Mouse (Mus musculus) cerebellum, postnatal 36 days (tissue): Measurements from ENCODE around the gene Rwdd3.

Experiments
- DNase-seq, 2 experiments: peaks; one replicate each; pipeline ENCODE4 v3.0.0; 2021 to 2022; ENCODE audit warnings: mixed read lengths in 2 of 2

The Rwdd3 gene

DNA sequence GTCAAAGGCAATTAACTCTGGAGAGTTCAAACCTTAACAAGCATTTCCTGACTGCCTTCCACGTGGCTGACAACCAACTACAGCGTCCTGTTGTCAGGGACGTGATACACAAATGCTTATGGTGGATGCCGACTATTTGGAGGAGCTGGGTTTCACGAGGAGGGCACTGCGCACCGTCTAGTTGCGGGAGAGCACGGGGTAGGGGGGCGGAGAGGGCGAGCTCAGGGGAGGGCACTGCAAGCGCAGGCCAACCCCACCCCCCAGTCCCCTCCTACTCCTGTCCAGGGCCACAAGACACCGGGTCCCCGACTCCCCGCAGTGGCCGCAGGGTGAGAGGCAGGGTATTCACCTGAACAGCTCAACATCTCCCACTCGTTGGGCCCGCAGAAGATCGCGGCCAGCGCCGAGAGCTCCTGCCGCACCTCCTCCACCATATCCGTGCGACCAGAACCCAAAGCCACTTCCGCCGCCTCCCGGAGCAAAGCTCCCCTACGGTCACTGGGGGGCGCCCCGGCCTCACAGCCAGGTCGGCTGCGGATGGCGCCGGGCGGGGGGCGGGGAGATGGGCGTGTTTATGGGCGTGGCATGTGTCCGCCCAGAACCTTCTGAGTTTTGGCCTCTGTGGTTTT lies at the start of gene Rwdd3:
Gene Rwdd3 (minus strand): TSS at position 453 of the 629 bp plus-strand sequence.
- DNase-seq, result peak; percentile 90 to 91

DNA sequence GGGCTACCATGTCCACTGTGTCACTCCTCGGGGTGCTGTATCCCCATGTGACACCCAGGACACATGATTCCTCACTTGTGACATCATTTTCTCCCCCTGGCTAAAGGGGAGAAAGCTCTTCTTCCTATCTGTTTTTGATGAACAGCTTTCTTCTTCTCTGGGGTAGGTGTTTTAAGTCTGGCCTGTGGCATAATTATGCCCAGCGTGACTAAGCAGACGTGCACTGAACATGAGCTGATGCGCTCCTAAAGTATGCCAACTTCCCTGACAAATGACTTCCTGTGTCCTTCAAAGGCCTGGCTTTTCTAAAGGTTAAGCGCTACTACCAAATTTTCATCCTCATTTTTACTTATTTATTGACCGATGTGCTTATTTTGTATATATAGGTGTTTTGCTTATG lies 45.5 kb upstream of the Rwdd3 start:
- DNase-seq, result no peak

DNA sequence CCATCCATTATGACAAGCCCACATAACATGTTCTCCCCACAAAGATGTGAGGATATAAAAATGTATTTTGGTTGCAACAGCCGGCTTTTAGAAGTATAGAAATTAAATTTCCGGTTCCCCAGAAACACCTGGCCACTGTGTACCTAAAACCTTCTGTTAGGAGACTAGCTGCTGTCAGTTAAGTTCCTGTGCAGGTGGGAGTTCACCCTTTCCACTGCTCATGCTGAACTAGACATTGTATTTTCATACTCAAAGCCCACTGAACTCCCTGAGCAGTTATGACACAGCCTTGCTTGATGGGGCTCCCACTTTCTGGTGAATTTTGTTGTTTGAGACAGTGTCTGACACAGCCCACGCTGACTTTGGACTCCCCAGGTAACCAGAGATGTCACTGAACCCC lies 42.0 kb upstream of the Rwdd3 start:
- no peak for DNase-seq

DNA sequence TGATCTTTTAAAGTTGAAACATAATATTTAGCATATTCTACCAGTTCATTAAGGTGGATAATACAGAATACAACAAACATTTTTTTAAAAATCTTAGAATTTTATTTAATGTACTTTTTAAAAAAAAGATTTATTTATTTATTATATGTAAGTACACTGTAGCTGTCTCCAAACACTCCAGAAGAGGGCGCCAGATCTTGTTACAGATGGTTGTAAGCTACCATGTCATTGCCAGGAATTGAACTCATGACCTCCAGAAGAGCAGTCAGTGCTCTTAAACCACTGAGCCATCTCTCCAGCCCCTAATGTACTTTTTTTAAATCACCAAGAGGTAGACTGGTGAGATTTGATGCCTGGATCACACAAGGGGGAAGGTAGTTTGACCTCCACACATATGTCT lies 40.7 kb upstream of the Rwdd3 start:
- DNase-seq, result peak in 1 of 2 experiments; percentile 24

DNA sequence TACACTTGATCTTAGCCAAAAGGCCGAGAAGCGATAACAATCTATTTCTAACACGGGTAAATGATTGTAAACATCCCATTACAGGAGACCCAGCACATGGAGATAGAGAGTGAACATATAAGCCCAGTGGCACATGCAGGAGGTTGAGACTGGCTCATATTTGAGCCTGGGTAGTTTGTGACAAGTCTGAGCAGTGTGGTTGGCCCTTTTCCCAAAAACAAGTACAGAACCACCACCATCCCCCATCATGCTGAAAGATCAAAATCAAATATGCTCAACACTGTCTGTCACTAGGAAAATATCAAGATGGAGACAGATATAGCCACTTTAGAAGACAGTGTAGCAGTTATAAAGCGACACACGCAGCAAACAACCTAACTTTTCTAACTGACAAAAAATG lies 37.5 kb upstream of the Rwdd3 start:
- DNase-seq, result no peak

DNA sequence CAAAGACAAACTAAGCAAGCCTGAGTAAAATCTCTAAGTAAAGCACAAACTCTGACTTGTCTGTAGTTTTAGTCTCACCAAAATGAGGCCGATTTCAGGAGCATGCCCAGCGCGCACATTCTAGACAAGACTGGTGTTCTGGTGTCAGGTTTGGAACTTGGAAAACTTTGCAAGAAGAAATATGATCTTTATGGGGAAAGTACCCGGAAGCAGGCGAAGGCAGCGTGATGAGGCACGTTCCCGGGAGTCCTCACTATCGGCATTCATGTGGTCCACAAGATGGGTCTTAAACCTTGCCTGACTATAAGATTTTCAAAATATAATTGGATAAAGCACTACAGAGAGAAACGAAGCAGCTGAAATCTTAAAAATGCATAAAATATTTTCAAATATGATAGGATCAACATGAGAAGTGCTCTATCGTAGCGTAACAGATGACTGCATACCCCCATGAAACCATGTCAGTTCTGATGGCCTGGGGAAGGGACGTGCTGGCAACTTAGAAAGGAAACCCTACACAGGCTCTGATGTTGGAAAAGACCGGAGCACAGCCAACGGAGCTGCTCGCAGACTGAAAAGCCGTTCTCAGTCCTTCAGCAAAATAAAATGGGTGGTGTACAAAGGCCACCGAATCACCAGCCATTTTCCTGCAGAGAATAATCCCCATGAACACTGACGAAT lies 34.8 kb upstream of the Rwdd3 start:
- DNase-seq, result no peak

- DNase-seq, result no peak
These were observed 31.1 kb upstream of the Rwdd3 start for GRCm38 (mm10) chr3:121202638-121203037.

- no peak for DNase-seq
These were observed 29.7 kb upstream of the Rwdd3 start for GRCm38 (mm10) chr3:121201012-121201747.

DNA sequence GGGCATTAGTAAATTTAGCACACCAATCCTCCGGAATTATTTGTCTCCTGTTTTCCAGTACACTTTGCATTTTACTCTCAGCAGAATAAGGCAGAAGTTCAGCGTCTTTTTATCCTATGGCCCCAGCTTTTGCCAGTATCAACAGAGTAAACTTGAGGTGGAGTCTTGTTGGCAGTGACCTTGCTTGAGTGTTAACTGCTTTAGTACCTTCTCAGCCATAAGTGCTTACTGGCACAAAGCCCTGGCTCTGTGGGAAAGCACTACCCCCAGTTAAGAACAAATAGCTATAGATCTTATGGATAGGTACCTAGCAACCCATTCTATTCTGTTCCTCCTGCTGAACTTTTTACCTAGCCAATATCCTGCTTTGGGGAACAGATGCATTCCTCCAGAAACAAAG lies 17.7 kb upstream of the Rwdd3 start:
- no peak for DNase-seq

DNA sequence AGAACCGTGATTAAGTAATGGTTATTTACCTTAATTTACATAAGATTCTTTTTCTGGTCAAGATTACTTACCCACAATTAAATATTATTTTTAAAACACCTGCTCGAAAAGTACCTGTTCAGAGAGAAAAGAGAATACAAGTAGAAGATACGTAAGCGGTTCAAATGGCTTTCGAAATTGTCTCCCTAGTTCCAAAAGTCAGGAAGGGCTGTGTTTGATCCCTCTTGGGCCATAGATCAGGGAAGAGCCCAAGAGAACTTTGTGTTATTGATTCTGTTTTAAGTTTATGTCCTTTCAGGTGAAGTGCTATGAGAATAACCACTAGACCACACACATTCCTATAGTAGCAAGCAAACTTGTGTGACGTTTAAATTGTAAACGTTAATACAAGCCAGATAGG lies 16.0 kb upstream of the Rwdd3 start:
- DNase-seq, result no peak

- DNase-seq, result no peak
These were observed 15.4 kb upstream of the Rwdd3 start for GRCm38 (mm10) chr3:121186925-121187324.

DNA sequence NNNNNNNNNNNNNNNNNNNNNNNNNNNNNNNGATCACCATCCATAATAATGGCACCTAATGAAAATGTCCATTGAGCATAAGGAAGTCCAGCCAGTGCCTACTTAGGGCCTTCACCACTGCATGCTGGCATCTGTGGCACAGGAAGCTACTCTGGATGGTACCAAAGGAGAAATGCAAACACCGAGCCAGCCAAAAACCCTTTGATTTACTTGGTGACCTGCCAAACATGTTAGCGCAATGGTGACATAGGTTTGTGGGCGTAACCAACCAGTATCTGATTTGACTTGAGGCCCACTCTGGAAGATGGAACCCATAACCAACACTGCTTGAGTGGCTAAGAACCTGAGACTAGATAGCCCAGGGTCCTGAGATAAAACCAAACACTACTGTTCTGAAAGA lies 13.7 kb upstream of the Rwdd3 start:
- no peak for DNase-seq

GRCm38 (mm10) chr3:121176011-121176410 lies 4.5 kb upstream of the Rwdd3 start:
- no peak for DNase-seq

- DNase-seq, result no peak
These were observed 2.9 kb upstream of the Rwdd3 start for GRCm38 (mm10) chr3:121174248-121174945.

DNA sequence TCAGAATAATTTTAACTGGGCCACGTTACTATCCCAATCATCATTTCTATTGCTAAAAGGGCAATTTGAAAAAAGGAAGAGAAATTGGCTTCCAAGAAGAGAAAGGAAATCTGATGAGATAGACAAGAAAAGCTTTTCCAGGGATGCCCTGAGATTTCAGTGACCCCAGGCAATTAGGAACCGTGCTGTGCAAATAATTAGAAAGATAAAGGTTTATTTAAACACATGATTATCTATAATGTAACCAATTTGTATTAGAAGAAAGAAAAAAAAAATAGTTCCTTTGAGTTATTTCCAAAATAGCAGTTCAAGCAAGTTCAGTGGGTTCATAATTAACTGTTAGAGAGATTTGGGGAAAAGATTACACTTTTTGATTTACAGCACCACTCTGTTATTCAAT lies 1.2 kb upstream of the Rwdd3 start:
- DNase-seq, result no peak

DNA sequence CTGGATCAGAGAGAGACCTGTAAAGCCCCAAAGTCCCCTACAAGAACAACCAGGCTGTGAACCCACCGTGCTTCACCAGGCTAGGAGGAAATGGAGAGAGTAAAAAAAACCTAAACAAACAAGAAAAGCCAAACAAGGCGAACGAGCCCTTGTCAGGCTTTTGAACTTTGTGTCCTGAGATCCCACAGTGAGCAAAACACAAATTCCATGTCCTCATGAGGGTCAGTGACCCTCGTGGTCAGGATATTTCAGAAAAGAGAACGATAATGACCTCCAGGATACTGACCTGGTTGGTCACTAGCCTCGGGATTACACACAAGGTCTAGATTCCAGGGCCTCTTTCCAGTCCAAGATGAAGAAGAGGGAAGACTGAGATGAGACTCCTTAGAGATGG lies 374 bp upstream of the Rwdd3 start:
- no peak for DNase-seq

- no peak for DNase-seq
These were observed 864 bp downstream of the Rwdd3 start for GRCm38 (mm10) chr3:121170631-121171030.

DNA sequence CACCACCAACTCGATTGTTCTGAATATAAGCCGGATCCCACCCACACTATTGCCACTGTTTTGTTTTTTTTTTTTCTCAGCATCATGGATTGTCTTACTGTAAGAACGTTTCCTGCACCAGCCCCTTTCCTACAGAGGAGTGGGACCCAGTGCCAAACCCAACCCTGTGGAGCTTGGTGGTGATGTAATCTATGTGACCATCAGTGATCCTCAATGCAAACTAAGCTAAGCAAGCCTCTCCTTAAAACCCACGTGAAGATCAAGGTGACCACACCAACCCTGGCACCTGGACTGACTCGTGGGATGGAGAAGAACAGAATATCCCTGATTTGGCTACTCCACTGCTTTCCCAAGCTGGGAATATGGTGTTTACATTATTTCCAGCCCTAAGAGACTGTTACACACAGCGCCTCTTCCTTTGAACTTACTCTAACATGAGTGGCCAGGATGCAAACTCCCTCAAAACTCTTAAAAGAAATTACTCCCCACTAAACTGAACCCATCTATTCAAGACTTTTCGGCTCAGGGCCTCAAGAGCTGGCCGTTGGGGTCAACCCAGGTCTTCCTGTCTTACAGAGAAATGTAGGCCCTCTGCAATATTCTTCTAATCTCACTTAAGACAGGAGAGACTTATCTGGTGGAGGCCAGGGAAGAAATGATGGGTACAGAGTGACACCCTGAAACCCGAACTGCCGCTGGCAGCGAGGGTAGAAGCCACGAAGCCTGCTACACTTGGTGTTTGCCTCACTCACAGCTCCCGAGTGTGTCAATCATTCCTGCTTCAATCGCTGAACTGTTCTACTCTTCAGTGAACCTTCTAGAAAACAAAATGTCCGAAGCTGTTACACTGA lies 2.2 kb downstream of the Rwdd3 start:
- DNase-seq, result no peak

- DNase-seq, result no peak
These were observed 2.9 kb downstream of the Rwdd3 start for GRCm38 (mm10) chr3:121168581-121168980.

DNA sequence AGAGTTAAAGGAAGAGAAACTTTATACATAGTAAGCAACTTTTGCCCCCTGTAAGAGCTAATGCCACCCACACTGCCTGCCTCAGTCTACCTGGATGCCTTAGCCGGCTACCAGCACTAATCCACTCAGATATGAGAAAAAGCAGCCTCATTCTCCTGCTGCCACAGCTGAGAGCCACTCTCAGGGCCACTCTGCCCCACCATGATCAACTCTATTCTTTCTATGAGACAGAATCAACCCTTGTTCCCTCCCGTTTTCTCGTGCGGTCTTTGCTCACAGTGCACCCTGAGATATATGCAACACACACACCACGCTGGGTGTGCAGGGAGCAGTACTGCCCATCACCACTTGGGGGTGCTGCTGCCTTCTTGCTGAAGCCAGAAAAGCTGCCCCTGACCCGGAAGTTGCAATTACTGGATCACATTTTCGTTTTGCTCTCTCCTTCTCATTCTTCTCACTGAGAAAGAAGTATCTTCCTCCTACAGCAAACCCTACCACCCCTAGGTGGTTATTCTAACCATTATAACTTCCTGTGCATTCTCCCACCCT lies 8.2 kb downstream of the Rwdd3 start:
- DNase-seq, result peak; percentile 67 to 68

- peak in 1 of 2 experiments; percentile 14 for DNase-seq
These were observed 9.8 kb downstream of the Rwdd3 start for GRCm38 (mm10) chr3:121161661-121162060.

DNA sequence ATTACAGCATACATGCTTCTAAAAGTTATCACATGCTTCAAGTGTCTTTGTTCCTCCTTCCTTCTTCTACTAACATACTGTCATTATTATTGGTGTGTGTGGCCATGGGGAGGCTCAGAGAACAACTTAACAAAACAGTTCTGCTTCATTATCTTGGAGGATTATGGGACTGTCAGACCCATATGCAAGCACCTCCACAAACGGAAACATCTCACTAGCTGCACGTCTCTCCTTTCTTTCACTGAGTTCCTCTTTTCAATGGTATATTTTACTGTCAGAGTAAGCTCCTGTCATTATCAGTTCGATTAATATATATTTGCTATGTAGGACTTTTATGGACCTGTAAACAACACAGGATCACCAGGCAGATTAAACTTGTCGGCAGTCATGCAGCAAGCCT lies 11.1 kb downstream of the Rwdd3 start:
- no peak for DNase-seq
